Mouse (Mus musculus) intestine, embryonic 15.5 days (tissue): ENCODE results near the gene Mms19. TPM values are rescaled to one million over a fixed set of nuclear protein-coding genes. Genes with fewer than 3 reads are reported as not detected.
A peak's percentile ranks its signal among the peaks of the same experiment; 100 is the strongest.
"Not testable (repeated sequence)": the region's sequence is repeated elsewhere in the genome, so short reads cannot be mapped to it uniquely, and the experiment has no call there.

Experiments used
- ATAC-seq: fragments of 200-750 bp; cut with Nextera tagmentation; 2 replicates; pipeline ENCODE4 v1.8.0; 2017; ENCODE audit warnings: moderate TSS enrichment, moderate library complexity
- H3K27ac ChIP-seq: fragments of 300-500 bp; sonication (generic); 2 replicates; pipeline ENCODE4 v1.5.1; 2015; ENCODE audit warnings: mild to moderate bottlenecking, inconsistent platforms
- H3K27me3 ChIP-seq: fragments of 300-500 bp; sonication (generic); replicated peaks from 2 replicates; pipeline ENCODE4 v1.6.1; 2015; ENCODE audit warnings: inconsistent platforms
- H3K36me3 ChIP-seq: fragments of 300-500 bp; sonication (generic); 2 replicates; pipeline ENCODE4 v1.6.1; 2015; ENCODE audit warnings: inconsistent platforms
- H3K4me1 ChIP-seq: fragments of 300-500 bp; sonication (generic); replicated peaks from 2 replicates; pipeline ENCODE4 v1.6.1; 2015; ENCODE audit warnings: inconsistent platforms
- H3K4me2 ChIP-seq: fragments of 300-500 bp; sonication (generic); replicated peaks from 2 replicates; pipeline ENCODE4 v1.6.1; 2015; ENCODE audit warnings: mild to moderate bottlenecking, inconsistent platforms
- H3K4me3 ChIP-seq: fragments of 300-500 bp; sonication (generic); replicated peaks from 2 replicates; pipeline ENCODE4 v1.5.1; 2015; ENCODE audit warnings: inconsistent platforms
- H3K9ac ChIP-seq: fragments of 300-500 bp; sonication (generic); 2 replicates; pipeline ENCODE4 v1.6.1; 2015; ENCODE audit warnings: inconsistent platforms
- H3K9me3 ChIP-seq: fragments of 300-500 bp; sonication (generic); 2 replicates; pipeline ENCODE4 v1.6.1; 2016; ENCODE audit warnings: inconsistent platforms
- WGBS: fragments of 180-500 bp; shearing (Covaris S2); methylation state at CpG from one replicate; pipeline ENCODE4 v1.1.7; 2015; 5-methylcytosine and 5-hydroxymethylcytosine counted together
- polyA plus RNA-seq: library from polyadenylated mRNA; unstranded; fragments of >200 nt; fragmentation: Nextera tagmentation; extraction: Ambion mirVana; gene quantifications from 2 replicates; pipeline ENCODE4 v1.2.1, GENCODE M21; 2015

Mms19 gene
- polyA plus RNA-seq, 1 experiment from 2014 or later, result 26.5 TPM

- H3K4me2 ChIP-seq, result no peak overlapping the region
- 80% methylated on average over 3 of the region's 3 CpGs for WGBS
- no peaks in the 10 kb centered on the region for H3K27me3 ChIP-seq
- H3K36me3 ChIP-seq, result peaks cover 20% of the 10 kb centered on the region
- H3K4me3 ChIP-seq, result no peak overlapping the region
- ATAC-seq, result no peak
- H3K4me1 ChIP-seq, result peaks cover 8% of the 10 kb centered on the region
- H3K9me3 ChIP-seq, result no peaks in the 10 kb centered on the region
- no peak overlapping the region for H3K9ac ChIP-seq
- no peak overlapping the region for H3K27ac ChIP-seq
Observed at GRCm38 (mm10) chr19:41915294-41915693, 65.7 kb downstream of the Mms19 start.

- H3K9ac ChIP-seq, H3K9me3 ChIP-seq, ATAC-seq: not testable (repeated sequence)
Observed at GRCm38 (mm10) chr19:41914592-41914882, 66.4 kb downstream of the Mms19 start.

GRCm38 (mm10) chr19:41913774-41914591 lies 67.0 kb downstream of the Mms19 start:
- Histone ChIP-seq H3K36me3 (peaks cover 16% of the 10 kb centered on the region), H3K27me3 (no peaks in the 10 kb centered on the region), H3K27ac (no peak overlapping the region), H3K9ac (peak overlapping the region; percentile 93), H3K9me3 (no peaks in the 10 kb centered on the region), H3K4me1 (peaks cover 8% of the 10 kb centered on the region), H3K4me2 (peak overlapping the region; percentile 79), H3K4me3 (peak overlapping the region; percentile 81)
- 41% methylated on average over 6 of the region's 6 CpGs for WGBS
- no peak for ATAC-seq

More at GRCm38 (mm10) chr19:41914592-41914882, 66.4 kb downstream of the Mms19 start:
- not testable (repeated sequence) for H3K4me1 ChIP-seq, H3K27me3 ChIP-seq, H3K27ac ChIP-seq
- H3K4me2 ChIP-seq, result peak overlapping the region; percentile 79
- H3K36me3 ChIP-seq, result peaks cover 20% of the 10 kb centered on the region
- peak overlapping the region; percentile 81; the same call in 1 of the 2 replicates for H3K4me3 ChIP-seq

- Histone ChIP-seq H3K27me3 (no peaks in the 10 kb centered on the region), H3K36me3 (peaks cover 11% of the 10 kb centered on the region), H3K4me2 (peak overlapping the region; percentile 79), H3K9ac (peak overlapping the region; percentile 93), H3K27ac (peak overlapping the region; percentile 94), H3K4me3 (peak overlapping the region; percentile 81), H3K9me3 (no peaks in the 10 kb centered on the region), H3K4me1 (peaks cover 13% of the 10 kb centered on the region)
- under 1% methylated on average over 53 of the region's 53 CpGs for WGBS
- peak; percentile 48 for ATAC-seq
Observed at GRCm38 (mm10) chr19:41912121-41913080, 68.6 kb downstream of the Mms19 start.

- 5% methylated on average over 53 of the region's 54 CpGs for WGBS
- ATAC-seq, result peak; percentile 94
Observed at GRCm38 (mm10) chr19:41911178-41912073, 69.5 kb downstream of the Mms19 start, which contains the start of gene Pgam1. Pgam1 (plus strand) TSS chr19:41911923.

DNA sequence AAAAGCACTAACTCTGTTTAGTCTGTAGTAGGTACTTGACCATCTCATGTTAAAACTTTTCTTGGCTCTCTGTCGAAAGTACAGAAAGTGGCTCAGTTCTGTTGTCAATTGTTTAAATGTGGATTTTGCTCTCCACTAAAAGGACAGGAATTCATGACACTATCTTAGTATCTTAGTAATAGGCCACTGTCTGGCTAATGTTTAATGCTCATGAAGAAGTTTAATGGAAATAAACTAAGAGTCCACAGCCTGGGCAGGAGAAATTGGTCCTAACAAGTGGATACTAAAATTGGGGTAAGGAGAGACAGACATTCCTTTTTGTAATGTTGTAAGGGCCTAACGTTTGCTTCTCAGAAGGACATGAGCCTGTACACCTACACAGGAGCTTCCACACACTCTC lies 70.6 kb downstream of the Mms19 start:
- H3K27ac ChIP-seq, result peak overlapping the region; percentile 94; the same call in 1 of the 2 replicates
- no peaks in the 10 kb centered on the region for H3K36me3 ChIP-seq
- no peak overlapping the region for H3K4me2 ChIP-seq
- H3K4me1 ChIP-seq, result peaks cover 21% of the 10 kb centered on the region
- no peaks in the 10 kb centered on the region for H3K27me3 ChIP-seq
- no peak for ATAC-seq
- H3K9ac ChIP-seq, result no peak overlapping the region
- no peaks in the 10 kb centered on the region for H3K9me3 ChIP-seq
- no peak overlapping the region for H3K4me3 ChIP-seq
- 81% methylated on average over 2 of the region's 2 CpGs for WGBS

More at GRCm38 (mm10) chr19:41911178-41912073, 69.5 kb downstream of the Mms19 start, which contains the start of gene Pgam1:
- Histone ChIP-seq H3K9me3 (no peaks in the 10 kb centered on the region), H3K4me2 (peak within 1 kb of the TSS; percentile 79), H3K4me1 (peaks cover 21% of the 10 kb centered on the region), H3K4me3 (peak within 1 kb of the TSS; percentile 81), H3K27me3 (no peaks in the 10 kb centered on the region), H3K9ac (peak within 1 kb of the TSS; percentile 93), H3K36me3 (peaks cover 8% of the 10 kb centered on the region), H3K27ac (peak within 1 kb of the TSS; percentile 94)

DNA sequence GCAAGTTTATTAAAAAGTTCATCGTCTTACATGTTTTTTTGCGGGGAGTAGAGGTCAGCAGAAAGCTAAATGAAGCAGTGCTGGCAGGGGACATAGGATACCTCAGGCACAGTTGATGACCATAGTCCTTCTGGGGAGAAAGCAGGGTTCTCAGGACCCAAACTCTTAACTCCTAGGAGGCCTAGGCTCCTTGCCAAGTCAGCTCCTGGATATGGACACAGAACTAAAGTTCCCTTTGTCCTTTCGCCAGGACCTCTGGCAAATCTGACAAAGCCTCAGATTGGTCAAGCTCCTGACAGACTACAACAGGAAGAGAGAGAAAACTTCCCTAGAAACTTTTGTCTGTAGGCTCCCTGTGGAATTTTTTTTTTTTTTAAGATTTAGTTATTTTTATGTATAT lies 72.2 kb downstream of the Mms19 start:
- H3K4me3 ChIP-seq, result no peak overlapping the region
- no peak overlapping the region for H3K4me2 ChIP-seq
- H3K9me3 ChIP-seq, result no peaks in the 10 kb centered on the region
- WGBS, result 85% methylated on average over 3 of the region's 3 CpGs
- H3K36me3 ChIP-seq, result no peaks in the 10 kb centered on the region
- no peak overlapping the region for H3K27ac ChIP-seq
- H3K4me1 ChIP-seq, result peaks cover 18% of the 10 kb centered on the region
- H3K27me3 ChIP-seq, result no peaks in the 10 kb centered on the region
- ATAC-seq, result no peak
- no peak overlapping the region for H3K9ac ChIP-seq

- Histone ChIP-seq H3K27me3 (no peaks in the 10 kb centered on the region), H3K4me1 (peaks cover 13% of the 10 kb centered on the region), H3K4me2 (0 out of 2 replicates have a peak overlapping the region, but pooled peaks have one; percentile 12), H3K36me3 (no peaks in the 10 kb centered on the region), H3K9ac (no peak overlapping the region), H3K9me3 (no peaks in the 10 kb centered on the region), H3K27ac (no peak overlapping the region; the same call in 1 of the 2 replicates), H3K4me3 (no peak overlapping the region)
- ATAC-seq, result no peak
- WGBS, result 31% methylated on average over 8 of the region's 8 CpGs
Observed at GRCm38 (mm10) chr19:41907079-41907760, 73.7 kb downstream of the Mms19 start.

- ATAC-seq, result no peak
- H3K4me2 ChIP-seq, result no peak overlapping the region
Observed at GRCm38 (mm10) chr19:41906311-41907078, 74.5 kb downstream of the Mms19 start.

DNA sequence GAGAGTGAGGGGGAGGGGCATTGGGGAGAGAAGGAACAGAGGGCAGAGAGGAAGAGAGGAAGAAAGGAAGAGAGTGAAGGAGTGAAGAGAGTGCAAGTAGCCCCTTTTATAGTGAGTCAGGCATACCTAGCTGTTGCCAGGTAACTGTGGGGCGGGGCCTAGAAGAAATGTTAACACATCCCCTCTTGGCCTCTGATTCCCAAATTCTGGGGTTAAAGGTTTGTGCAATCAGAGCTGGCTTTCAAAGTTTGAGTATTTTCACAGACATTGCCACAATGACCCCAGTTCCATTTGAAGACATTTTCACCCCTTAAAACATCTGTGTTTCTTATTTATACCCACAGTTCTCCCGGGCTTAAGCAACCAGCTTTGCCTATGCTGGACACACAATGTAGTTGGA lies 75.7 kb downstream of the Mms19 start:
- Histone ChIP-seq H3K4me2 (no peak overlapping the region), H3K27me3 (no peaks in the 10 kb centered on the region), H3K4me3 (no peak overlapping the region), H3K9me3 (no peaks in the 10 kb centered on the region), H3K9ac (no peak overlapping the region), H3K36me3 (no peaks in the 10 kb centered on the region), H3K27ac (no peak overlapping the region), H3K4me1 (peaks cover 13% of the 10 kb centered on the region)
- WGBS, result 91% methylated on average over 2 of the region's 2 CpGs
- ATAC-seq, result no peak

More at GRCm38 (mm10) chr19:41906311-41907078, 74.5 kb downstream of the Mms19 start:
- H3K9me3 ChIP-seq, result no peaks in the 10 kb centered on the region
- H3K27me3 ChIP-seq, result no peaks in the 10 kb centered on the region
- H3K9ac ChIP-seq, result no peak overlapping the region
- H3K4me1 ChIP-seq, result peaks cover 13% of the 10 kb centered on the region
- no peaks in the 10 kb centered on the region for H3K36me3 ChIP-seq
- 48% methylated on average over 6 of the region's 6 CpGs for WGBS
- H3K27ac ChIP-seq, result no peak overlapping the region
- H3K4me3 ChIP-seq, result no peak overlapping the region
